Mouse (Mus musculus): ENCODE results near the gene Ggn.
"Not testable (repeated sequence)": the region's sequence is repeated elsewhere in the genome, so short reads cannot be mapped to it uniquely, and the experiment has no call there.

Gene Ggn

DNA sequence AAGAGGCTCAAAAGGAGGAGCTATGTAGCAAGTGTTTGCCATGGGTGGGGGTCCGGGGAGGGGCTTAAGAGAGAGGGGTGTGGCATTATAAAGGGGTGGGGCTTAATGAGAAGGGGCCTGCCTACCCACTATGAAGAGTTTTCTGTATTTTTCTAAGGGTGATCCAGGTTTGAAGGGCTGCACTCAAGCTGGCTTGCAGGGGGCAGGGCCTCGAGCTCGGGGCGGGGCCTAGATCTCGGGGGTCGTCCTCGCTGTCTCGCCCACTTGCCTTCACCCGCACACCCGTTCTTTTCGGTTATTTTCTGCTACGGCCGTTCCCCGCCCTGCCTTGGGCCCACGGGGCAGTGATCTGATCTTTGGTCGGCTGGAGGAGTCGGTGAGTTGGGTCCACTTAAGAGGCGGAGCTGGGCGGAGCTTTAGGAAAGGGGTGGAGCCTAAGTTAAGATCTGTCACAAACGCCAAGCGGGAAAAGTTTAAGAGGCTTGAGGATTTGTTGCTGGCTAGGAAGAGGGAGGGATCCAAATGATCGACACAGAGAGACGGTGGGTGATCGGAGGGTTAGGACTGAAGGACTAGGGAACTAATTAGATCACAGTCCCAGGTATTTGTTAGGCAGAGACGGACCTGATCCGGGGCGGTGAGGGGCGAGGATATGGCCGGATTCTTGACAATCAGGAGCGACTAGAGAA, at the start of gene Ggn, which contains the start of gene Spred3:
Gene Ggn, plus strand, starts transcription at position 145 of the 689 bp plus-strand sequence.
Gene Spred3, minus strand, starts transcription at position 346 of the 689 bp plus-strand sequence.
- peak; percentile 25; the same call in 1 of the 2 replicates for ATAC-seq (ENCODE audit: low TSS enrichment)

- no peak for ATAC-seq (ENCODE audit: low TSS enrichment)
Observed at GRCm38 (mm10) chr7:29122821-29123220, 47.2 kb upstream of the Ggn start.

DNA sequence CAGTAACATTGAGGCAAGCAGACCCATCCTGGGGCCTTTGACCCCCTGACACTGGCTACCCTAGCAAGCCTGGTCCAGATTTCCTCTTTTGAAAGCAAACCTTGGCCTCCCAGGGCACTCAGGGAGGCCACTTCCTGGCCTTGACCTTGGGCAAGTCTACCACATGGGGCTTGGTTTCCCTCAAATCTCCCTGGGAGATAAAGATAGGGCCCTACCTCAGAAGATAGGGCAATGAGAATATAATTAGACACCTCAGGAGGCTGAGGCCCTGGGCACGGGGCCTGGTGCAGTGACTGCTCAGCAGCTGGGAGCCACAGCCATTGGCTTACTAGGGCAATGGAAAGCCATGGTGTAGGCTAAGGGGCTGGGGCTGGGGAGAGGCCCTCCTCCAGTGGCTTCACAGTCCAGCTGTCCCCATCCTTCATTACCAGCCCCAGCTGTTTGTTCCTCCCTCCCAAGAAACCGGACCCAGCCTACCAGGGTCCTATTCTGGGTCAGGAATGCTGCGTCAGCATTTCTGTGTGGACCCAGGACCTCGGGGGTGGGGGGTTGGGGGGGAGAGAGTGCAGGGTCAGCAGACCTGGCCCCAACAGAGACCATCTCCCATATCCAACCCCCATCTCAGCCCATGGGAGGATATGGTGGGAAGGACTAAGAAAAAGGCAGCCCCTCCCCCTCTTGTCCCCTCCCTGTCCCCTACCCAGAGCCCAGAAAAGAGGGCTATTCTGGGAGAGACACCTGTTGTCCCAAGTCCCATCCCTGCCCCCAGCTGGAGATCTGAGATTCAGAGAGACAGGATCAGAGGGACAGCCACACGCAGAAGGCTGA, 46.3 kb upstream of the Ggn start:
- no peak for ATAC-seq (ENCODE audit: low TSS enrichment)

- no peak for ATAC-seq (ENCODE audit: low TSS enrichment)
Observed at GRCm38 (mm10) chr7:29124970-29125369, 45.0 kb upstream of the Ggn start, which contains the start of gene Ryr1. TSS of gene Ryr1 (minus strand) at chr7:29125179.

GRCm38 (mm10) chr7:29126173-29126915, 43.7 kb upstream of the Ggn start:
- ATAC-seq (ENCODE audit: low TSS enrichment) = no peak

DNA sequence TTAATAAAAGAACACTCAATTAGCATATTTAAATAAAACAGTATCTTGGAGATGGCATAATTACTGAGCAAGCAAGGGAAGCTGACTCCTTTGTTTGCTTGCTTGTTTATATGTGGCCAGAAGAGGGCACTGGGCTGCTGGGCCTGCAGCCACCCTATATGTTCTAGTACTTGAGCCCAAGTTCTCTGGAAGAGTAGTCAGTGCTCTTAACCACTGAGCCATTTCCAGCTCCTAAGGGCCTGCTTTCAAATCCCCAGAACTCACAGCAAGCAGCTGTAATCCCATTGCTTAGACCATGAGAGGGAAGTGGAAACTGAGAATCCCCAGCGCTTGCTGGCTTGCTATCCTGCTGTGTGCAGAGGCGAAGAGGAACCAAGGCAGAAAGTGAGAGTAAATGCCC, 41.3 kb upstream of the Ggn start:
- ATAC-seq (ENCODE audit: low TSS enrichment) = no peak

- no peak for ATAC-seq (ENCODE audit: low TSS enrichment)
Observed at GRCm38 (mm10) chr7:29134230-29134629, 35.8 kb upstream of the Ggn start.

GRCm38 (mm10) chr7:29134693-29135386, 35.2 kb upstream of the Ggn start, which contains the start of gene Rasgrp4:
TSS of gene Rasgrp4 (plus strand) at chr7:29134851.
- no peak for ATAC-seq (ENCODE audit: low TSS enrichment)

DNA sequence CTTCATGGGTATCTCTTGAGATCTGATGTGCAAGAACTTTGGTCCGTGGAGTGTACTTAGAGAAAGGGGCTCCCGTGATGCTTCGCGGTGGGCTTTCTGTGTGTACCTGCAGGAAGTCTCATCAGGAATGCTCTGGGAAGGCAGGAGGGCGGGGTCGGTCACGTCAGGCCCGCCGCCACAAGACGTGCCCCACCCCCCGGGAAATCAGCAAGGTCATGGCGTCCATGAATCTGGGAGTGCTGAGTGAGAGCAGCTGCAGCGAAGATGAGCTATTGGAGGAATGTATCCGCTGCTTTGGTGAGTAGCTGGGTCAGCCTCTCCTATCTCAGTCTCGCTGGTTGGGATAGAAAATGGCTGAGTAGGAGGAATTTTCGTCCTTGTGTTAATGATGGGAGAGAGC, 32.6 kb upstream of the Ggn start:
- no peak for ATAC-seq (ENCODE audit: low TSS enrichment)

DNA sequence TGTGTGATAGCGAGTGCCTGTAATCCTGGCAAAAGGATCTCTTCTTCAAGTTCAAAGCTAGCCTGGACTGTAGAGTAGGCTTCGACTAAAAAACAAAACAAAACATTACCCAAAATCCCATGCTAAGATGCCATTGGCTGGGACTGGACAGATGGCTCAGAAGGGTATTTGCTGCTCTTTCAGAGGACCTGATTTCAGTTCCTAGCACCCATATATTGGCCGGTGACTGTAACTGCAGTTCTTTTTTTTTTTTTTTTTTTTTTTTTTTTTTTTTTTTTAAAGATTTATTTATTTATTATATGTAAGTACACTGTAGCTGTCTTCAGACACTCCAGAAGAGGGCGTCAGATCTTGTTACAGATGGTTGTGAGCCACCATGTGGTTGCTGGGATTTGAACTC, 30.8 kb upstream of the Ggn start:
- ATAC-seq (ENCODE audit: low TSS enrichment) = not testable (repeated sequence)

DNA sequence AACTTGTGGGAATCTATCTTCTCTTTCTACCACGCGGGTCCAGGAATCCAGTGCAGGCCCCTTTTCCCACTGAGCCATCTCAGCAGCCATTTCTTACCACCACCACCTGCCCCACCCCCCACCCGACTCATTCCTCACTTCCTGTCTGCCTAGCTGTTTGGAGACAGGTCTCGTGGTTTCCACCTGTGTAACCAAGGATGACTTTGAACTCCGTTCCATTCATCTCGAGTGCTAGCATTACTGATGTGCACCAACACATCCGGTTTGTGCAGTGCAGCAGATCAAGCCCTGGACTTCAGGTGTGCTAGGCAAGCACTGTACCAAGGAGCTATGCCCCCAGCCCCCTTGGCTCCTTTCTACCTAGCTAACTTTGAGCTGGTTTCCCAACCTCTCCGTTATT, 28.6 kb upstream of the Ggn start:
- no peak for ATAC-seq (ENCODE audit: low TSS enrichment)

- ATAC-seq (ENCODE audit: low TSS enrichment) = no peak
Observed at GRCm38 (mm10) chr7:29144006-29144405, 26.0 kb upstream of the Ggn start.

GRCm38 (mm10) chr7:29146625-29147367, 23.2 kb upstream of the Ggn start:
- no peak for ATAC-seq (ENCODE audit: low TSS enrichment)

GRCm38 (mm10) chr7:29148771-29149170, 21.2 kb upstream of the Ggn start:
- ATAC-seq (ENCODE audit: low TSS enrichment) = no peak

DNA sequence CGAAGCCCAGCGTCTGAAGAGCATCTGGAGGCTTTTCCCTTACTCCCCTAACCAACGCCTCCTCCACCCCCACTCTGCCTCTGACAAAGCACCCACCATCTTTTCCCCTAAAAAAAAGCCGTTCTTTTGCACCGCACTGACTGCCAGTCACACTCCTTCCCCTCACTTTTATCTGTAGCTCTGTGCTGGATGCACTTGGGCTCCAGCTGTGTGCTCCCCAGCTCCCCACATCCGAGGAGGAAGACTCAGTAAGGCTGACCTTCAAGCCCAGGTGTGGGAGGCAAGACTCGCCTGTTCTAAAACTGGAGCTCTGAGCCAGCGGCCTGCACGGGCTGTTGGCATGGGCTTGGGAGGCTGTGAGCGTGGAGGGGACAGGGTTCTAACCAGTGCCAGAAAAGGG, 18.5 kb upstream of the Ggn start:
- no peak for ATAC-seq (ENCODE audit: low TSS enrichment)

- ATAC-seq (ENCODE audit: low TSS enrichment) = no peak
Observed at GRCm38 (mm10) chr7:29154018-29154720, 15.8 kb upstream of the Ggn start.

- peak; percentile 88 for ATAC-seq (ENCODE audit: low TSS enrichment)
Observed at GRCm38 (mm10) chr7:29155196-29155837, 14.7 kb upstream of the Ggn start.

DNA sequence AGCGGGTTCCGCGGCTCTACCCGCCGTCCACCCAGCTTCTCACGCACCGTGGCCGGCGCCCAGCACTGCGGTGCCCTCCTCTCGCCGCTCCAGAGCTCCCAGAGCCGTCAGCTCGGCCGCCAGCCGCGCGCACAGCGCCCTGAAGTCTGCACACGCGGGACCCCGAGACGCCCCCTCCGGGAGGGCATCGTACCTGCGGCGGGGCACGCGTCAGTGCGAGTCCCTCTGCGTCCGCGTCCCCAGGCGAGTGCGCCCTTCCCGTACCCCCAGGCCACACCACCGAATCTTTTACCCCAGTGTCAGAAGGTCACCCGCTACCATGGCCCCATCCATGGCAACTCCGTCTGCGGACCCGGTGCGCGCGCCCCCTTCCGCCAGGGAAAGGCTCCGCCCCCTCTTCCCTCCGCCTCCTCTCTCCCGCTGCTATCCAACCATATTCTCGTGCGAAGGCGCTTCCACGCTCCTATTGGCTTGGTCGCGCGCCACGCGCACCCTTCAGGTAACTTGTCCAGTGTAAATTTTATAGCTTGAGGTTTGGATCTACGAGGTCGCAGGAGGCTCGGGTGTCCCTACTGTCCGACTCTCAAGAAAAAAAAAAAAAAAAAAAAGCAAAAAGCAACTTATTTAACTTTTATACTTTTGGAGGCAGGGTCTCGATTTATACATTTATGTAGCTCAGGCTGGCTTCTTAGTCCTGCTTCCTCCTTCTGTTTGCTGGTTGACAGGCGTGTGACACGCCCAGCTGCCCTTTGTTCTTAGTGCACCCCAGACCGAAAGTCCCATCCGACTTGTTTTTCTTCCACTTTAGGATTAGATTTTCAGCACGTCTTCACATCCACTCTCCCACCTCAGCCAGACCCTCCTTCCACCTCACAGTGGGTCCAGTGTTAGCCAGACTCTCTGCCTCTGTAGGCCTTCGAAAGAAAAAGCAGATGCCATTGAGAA, 13.9 kb upstream of the Ggn start, which contains the start of gene Fam98c:
Gene Fam98c, minus strand, starts transcription at position 397 of the 945 bp plus-strand sequence.
- peak; percentile 78 for ATAC-seq (ENCODE audit: low TSS enrichment)
